Mouse (Mus musculus) retina, postnatal 7 days (tissue): ENCODE data around the gene Abcg5.

Experiments
- DNase-seq: peaks from one replicate; pipeline ENCODE4 v3.0.0-alpha.2; 2012; ENCODE audit warnings: low read depth, low spot score

The Abcg5 gene

DNA sequence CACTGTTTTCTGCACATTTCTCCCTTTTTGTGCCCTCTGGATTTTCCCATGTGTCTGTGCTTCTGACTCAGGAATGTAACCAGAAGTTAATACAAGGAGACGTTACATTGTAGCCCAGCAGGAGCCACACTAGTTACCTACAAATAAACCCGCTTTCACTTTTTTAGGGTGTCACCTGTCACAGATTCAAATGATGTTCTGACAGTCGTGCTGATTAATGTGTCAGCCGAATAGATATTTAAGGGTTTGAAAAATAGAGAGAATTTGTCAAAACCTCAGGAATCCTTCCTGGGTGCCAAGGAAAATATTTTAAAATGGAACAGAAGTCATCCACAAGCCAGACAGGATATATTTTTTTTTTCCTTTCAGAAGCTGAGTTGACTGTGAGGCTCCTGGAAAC lies 2.5 kb upstream of the Abcg5 start:
- DNase-seq: no peak

DNA sequence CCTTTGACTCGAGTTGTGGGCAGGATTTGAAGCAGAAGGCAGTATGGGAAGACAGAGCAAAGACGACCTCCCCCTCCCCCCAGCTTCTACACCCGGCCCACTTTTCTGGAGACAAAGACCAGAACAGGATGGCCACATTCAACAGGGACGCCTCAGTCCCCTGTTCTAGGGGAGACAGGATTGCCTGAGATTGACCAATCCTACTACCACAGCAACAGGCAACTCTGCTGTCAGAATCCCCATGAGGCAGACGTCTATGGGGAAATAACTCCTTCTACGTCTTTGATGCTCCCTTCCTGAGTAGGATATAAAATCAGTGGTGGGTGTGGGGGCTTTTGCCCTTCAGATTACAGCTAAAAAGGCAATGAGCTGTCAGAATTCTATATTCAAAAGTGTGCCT lies 1.5 kb upstream of the Abcg5 start:
- DNase-seq: no peak

DNA sequence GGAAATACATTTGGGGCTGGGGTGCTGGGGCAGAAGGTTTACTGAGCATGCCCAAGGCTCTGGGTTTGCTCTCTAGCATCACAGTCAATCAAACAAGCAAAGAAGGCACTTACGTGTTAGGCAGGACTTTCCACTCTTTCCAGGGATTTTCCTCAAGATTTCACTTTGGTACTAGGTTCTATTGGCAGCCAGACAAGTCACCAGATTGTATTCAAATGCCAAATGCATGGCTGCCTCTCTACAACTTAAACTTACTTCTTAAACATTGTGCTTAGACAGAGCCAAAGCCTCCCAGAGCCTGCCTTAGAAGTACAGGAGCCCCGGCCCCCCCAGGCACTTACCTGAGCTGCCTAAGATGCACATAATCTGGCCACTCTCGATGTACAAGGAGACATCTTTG lies 1.1 kb downstream of the Abcg5 start:
- DNase-seq: no peak

DNA sequence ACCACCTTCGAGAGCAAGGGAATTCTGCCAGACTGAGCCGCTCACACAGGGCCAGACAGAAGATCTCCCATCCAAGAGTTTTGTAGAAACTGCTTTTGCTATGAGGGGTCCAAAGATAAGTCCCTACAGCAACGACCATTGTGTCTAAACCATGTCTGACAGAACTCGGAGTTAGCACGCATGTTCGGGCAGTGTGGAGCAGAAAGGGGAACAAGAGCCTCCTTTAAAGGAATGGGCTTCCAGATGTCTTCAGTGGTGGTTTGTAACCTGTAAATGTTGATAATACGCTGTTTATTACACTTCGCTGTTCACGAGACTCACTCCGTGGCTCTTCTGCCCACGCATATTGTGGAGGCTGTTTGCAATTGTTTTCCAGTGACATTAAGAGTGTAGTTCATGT lies 5.2 kb downstream of the Abcg5 start:
- DNase-seq: no peak

DNA sequence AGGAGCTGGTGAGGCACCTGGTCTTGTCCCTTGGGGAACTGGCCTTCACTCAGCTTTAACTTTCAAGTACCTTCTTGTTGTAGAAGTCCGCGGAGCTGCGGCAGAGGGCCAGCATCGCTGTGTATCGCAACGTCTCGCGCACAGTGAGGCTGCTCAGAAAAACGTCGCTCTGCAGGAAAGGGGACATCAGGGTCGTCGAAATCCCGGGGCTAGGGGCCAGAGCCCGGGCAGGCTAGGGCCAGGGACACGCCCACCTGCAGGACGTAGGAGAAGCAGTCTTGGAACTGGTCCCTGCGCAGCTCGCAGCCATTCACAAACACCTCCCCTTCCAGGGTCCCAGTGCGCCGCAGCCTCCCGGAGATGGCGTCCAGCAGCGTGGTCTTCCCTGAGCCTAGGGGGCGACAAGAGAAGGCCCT lies 6.9 kb downstream of the Abcg5 start, which contains the start of gene Abcg8:
Abcg8 (plus strand) TSS at position 352 of the 416 bp plus-strand sequence.
- no peak for DNase-seq

DNA sequence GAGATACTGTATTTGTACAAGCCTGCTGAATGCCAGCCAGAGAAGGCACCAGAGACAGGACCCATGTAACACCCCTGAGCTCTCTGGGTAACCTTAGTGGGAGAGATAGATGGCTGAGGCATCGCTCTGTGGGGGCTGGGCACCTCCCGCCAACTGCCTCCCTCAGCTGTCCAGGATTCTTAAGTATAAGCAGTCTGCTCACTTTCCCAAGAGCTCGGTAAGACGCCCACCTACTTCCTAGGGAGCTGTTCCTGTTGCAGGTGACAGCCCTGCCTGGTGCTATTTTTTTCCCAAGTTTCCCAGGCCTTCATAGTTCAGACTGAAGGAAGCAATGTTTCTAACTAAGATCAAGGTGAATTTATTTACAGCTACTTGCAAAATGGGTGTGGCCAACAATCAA lies 7.6 kb downstream of the Abcg5 start:
- DNase-seq: no peak

DNA sequence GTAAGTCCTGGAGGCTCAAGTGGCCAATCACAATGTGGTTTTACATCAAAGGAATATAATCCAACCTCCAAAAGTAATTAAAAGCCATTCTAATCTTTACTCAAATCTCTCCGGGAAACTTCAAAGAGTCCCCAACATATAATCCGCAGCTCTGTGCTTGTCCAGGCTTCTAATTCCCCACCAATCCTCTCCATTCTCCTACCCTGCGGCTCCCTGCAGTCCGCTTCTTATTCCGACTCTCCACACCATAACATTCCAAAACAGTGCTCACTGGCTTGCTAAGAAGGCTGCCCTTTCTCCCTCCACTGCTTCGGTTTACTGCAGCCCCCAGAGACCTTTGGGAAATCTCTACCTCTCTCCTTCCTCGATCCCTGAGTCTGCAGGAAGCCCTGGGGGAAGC lies 8.8 kb downstream of the Abcg5 start:
- DNase-seq: no peak

DNA sequence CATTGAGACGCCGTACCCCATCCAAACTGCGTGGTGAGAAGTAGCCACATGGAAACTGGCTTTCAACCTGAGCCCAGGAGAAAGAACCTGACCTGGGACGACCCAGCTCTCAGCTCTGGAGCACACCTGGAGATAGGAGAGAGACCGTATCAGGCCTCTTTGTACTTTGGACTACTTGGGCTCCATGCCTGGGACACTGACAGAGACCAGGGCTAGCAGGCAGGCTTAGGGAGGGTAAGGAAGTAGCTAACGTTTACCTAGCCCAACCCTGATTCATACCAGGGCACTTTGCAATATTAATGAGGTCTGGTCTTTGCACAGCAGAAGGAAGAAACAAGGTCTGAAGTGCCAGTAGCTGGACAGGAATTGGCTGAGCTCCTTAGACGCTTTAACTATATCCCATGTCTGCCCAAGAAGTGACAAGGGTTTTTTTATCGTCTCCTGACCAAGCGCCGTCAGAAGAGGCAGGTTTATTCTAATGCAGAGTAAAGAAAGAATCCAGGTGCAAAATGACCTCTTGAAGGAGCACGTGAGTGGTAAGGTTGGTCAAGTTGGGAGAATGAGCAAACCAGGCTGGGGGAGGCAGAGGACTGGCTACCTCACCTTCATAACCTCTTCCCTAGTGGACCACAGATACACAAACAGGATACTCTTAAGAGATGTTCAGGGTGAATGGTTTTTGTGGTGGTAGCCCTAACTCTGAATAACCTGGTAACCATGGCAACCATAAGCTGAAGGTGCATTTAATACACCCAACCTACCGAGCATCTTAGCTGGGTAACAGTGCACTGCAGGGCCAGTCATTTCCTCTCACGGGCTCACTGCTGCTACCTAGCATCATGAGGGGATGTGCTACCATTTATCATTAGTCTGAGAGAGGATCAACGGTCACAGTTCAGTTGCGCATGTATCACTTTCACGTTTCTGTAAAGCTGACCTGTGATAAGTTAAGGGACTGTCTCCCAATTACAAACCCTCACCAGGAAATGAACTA lies 10.1 kb downstream of the Abcg5 start:
- no peak for DNase-seq

DNA sequence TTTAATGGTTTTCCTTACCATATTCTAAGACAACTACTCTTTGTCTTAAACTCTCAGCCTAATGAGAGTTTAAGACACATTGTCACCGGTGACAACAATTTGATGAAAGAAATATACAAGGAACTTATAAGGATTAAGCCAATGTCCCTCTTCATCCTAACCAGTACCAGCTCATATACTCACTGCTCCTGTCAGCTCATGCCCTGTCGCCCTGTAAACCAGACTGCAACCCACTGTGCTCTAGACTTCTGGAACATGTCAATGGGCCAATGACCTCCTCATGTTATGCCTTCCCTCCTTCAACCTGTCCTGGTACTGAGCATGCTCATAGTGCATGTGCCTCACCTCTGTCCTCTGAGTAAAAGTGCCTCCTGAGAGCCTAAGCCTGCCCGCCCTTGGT lies 15.0 kb downstream of the Abcg5 start:
- DNase-seq: no peak

DNA sequence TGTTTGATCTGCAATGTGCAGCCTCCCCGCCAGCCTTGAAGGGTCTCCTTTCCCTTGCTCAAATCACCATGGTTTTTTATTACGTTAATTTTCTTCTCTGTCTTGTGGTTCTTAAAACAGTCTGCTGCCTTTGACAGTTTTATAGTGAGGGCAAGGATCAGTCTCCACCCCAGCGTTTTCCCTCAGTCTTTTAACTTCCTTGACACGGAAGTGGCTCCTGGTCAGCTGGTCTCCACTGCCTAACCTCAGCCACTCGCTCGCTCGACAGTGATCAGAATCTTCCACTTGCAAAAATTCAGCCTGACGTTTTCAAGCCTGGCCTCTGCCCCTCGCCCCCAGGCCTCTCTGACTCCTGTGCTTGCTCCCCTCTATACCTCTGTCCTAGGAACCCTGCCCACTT lies 17.1 kb downstream of the Abcg5 start:
- DNase-seq: no peak

DNA sequence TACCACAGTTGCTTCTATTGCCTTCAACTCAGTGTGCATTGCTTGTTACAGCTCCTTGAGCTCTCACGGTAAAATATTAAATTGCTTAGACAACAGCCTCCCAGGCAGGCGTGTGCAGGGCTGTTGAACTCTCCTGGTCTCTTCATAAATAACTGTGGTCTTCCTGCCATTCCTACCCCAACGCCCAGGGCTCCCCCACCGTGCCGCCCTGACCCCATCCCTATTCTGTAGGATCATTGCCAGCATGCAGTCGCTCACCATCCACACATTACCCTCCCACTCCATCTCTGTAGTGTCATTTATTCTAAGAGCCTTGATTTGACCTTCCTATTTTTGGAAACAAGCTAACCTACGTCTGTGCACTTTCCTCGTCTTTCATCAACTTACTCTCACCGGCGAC lies 17.8 kb downstream of the Abcg5 start:
- no peak for DNase-seq

DNA sequence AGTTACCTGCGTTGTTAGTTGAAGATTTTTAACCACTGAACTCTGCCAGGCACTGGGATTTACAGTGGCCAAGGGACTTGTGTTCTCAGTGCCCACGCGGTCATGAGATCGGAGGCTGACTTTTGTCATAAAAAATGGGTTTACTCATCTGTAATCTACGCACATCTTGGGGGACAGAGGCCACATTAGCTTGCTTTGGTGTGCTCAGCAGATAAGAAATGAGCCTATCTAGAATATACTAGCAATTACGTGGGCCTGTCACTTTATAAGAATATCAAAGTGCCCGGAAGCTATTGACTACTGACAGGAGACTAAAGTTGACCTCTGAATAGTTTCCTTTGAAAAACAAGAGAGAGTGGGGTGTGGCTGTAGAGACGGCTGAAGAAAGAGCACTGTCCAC lies 23.9 kb downstream of the Abcg5 start:
- no peak for DNase-seq

DNA sequence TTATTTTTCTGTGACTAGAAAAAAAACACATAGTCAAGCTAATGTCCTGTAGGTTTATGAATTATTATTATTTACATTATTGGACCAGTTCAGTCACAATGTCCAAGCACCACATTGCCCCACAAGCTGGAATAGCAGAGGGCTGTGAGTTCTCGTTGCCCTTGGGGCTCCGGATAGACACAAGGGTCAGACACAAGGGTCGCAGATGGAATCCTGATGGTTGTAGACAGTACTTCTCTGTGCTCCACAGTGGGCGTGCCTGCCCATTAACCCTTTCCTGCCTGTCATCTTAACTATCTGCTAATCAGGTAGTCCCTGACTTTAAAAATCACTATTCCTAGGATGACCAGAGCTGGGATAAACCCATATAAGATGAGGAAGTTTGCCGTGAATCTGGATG lies 24.6 kb downstream of the Abcg5 start:
- no peak for DNase-seq

DNA sequence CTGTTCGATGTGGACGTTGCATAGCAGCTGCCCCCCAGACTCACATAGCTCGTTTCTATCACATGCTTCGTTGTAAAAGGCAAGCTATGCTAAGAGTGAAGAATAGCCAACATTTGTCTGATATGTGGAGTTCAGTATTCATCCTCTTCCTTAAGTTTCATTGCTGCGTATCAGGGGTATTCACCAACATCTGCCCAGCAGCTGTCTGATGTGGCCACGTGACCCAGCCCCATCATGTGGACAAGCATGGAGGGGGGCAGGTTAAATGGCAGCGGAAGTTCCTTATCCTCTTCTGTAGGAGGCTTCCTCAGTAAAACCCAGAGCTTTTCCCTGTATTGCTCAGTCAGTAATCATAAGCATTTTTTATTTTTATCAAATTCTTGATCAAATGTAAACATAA lies 25.0 kb downstream of the Abcg5 start:
- no peak for DNase-seq

DNA sequence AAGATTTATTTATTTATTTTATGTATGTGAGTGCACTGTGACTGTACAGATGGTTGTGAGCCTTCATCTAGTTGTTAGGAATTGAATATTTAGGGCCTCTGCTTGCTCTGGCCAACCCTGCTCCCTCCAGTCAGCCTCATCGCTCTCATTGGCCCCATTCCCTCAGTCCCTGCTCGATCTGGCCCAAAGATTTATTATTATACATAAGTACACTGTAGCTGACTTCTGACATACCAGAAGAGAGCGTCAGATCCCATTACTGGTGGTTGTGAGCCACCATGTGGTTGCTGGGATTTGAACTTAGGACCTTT lies 25.4 kb downstream of the Abcg5 start:
- no peak for DNase-seq

DNA sequence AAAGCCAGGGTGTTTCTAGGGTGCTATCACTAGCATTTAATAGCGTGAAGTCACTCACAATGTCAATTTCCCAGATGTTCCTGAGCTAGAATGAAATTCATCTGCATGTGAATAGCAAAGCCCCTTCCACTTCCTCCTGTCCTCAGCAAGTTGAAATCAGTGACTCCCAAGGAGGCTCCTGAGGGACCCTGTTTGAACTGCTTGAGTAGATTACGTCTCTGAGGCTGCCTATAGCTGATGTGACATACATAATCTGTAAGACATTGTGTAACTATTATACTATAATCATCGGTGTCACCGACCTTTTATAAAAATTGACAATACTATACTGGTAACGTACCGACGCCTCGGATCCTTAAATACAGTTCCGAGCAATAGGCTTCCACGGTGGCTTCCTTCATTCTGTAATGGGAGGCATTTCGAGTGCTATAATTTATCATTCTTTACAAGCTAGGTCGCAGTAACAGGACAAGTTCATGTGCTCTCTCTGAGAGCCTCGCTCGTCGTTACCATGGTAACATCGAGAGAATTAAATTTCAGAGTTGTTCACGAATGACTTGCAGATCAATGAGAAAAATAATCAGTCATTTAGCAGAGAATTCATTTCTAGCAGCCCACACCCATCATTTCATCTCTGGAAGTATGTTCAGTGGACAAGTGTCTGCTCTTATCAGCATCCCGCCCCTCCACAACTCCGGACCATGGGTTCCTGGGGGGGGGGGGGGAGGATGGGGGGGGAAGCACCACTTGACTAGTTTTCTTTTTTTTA lies 26.0 kb downstream of the Abcg5 start:
- DNase-seq: no peak

DNA sequence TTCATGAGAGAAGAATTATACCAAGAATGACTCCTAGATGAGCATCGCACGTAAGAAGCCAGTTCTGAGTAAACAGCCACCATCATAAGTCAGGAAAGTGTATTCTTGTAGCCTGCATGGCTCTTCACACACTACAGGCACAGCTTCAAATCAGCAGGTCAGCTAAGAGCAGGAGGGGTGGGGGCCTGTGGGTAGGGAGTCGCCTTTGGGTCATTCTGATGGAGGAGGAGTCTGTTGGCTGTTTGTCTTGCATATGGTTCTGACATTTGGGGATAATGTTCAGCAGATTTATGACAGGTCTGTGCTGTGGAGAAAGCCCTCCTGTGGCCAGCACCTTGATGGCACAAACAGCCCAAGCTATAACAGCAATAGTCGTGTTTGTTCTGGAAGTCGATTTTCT lies 26.6 kb downstream of the Abcg5 start:
- DNase-seq: no peak

DNA sequence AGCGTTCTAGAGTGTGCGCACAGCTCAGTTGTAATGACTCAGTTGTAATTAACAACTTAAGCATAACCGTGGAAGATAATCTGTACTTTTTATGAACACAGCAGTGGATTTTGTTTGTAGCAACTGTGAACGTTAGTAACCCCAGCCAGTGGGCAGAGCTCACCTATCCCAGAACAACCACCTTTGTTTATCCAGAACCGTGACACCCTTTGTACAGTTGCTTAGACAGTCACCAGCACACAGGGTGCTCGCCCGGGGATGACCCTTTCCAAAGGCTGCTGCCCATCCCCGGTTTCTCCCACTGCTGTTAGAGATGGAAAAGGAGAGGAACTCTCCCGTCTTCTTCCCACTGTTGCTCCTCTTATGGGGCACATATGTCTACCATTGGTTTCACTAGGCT lies 29.3 kb downstream of the Abcg5 start:
- DNase-seq: no peak

DNA sequence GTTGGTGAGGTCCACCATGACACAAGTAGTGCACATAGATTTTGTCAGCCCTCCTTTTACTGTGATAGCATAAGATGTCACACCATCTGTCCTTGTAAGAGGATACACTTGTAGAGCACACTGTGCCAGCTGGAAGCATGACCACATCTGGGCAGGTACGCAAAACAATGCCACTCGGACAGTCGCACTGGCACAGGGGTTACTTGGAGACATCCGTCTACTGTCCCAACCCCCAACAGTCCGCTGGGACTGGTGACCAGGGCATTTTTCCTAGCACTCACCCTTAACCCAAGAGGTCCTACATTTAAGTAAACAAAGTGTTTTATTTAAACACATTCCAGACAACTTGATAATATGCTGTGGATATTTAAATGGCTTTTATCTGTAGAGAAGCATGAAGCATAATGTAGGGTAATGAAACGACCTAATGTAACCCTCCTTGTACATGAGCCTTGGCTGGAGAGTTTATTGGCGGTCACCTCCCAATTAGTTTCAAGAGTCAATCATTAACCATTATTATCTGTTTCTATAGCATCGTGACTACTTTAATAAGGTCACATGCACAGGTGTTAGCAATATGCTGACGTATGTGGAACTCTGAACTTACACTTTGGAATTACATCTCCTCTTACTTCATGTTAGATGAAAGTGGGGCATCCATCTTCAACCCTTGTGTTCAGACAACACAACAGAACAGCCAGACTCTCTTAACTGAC lies 32.4 kb downstream of the Abcg5 start:
- DNase-seq: no peak

DNA sequence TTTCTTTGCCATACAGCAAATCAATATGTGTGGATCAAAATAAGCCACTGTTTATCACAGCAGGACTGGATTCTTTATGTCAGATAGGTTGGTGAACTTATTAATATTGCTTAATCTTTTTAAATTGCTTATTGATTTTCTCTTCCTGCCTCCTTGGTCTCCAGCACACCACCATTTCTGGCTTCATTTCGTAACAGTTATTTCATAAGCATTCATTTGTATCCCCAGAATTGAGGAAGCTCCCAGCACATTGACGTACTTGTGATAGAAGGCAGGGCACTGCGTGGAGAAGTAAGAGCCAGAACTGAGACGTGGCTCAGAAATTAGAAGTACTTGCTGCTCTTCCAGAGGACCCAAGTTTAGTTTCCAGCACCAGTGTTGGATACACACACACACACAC lies 35.2 kb downstream of the Abcg5 start:
- DNase-seq: no peak

DNA sequence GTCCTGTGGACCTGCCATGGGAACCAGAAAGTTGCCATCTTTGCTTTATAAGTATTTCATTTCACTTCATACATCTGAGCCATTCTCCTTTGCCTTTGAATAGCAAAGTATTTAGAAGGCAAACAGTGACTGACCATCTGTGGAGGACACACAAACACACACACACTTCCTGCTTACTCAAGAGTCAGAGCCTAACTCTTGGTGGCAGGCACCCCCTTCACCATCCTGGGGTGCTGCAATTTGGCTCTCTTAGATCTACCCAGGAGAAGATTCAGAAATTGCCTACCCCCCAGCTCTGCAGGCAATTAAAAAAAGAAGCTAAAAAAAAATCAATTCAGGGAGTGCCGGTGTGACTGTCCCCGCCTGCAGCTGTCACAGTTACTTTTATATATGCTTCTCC lies 36.3 kb downstream of the Abcg5 start:
- no peak for DNase-seq

DNA sequence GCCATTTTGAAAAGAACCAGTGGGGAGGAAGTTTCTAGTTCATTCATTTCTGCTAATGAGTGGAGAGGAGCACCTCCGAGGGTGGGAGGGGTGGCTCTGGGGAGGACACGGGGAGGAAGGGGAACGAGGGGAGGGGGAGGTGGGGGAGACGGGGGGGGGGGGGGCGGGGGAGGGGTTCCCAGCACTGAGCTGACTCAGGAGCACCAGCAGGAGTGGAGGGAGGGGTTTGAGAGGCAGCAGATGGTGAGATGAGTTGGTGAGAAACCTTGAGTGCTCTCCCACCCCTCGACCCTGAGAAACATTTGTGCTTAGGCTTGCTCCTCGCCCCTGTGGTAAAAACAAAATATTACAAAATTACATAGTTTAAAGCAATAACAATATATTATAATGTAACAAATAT lies 36.9 kb downstream of the Abcg5 start:
- no peak for DNase-seq
